Mouse (Mus musculus) adrenal gland, adult (tissue): ENCODE measurements around the gene Enpp1.

ENCODE experiments used
- DNase-seq, 2 experiments: peaks; one replicate each; pipeline ENCODE4 v3.0.0; 2022 to 2023; ENCODE audit warnings: low spot score in 1 of 2; ENCODE audit not compliant: inconsistent age in 2 of 2

The Enpp1 gene

GRCm38 (mm10) chr10:24598693-24599092 is 113.3 kb downstream of the Enpp1 start:
- DNase-seq, result no peak

GRCm38 (mm10) chr10:24597789-24598188 is 114.2 kb downstream of the Enpp1 start:
- DNase-seq, result no peak

GRCm38 (mm10) chr10:24596869-24597339 is 115.1 kb downstream of the Enpp1 start:
- DNase-seq, result no peak

GRCm38 (mm10) chr10:24596003-24596868 is 115.7 kb downstream of the Enpp1 start:
- DNase-seq, result peak in 1 of 2 experiments; percentile 59

- DNase-seq, result peak; percentile 67 to 87
Observed at GRCm38 (mm10) chr10:24595250-24596002, 116.5 kb downstream of the Enpp1 start, which contains the start of gene Ccn2. TSS of gene Ccn2 (plus strand) at chr10:24595442.

- DNase-seq, result no peak
Observed at GRCm38 (mm10) chr10:24593556-24593955, 118.4 kb downstream of the Enpp1 start.

- no peak for DNase-seq
Observed at GRCm38 (mm10) chr10:24592969-24593368, 119.0 kb downstream of the Enpp1 start.

- DNase-seq, result no peak
Observed at GRCm38 (mm10) chr10:24592318-24592717, 119.6 kb downstream of the Enpp1 start.

- no peak for DNase-seq
Observed at GRCm38 (mm10) chr10:24591741-24592140, 120.2 kb downstream of the Enpp1 start.

GRCm38 (mm10) chr10:24591136-24591535 is 120.8 kb downstream of the Enpp1 start:
- DNase-seq, result peak; percentile 74 to 92

GRCm38 (mm10) chr10:24590546-24590945 is 121.4 kb downstream of the Enpp1 start:
- DNase-seq, result no peak

- DNase-seq, result no peak
Observed at GRCm38 (mm10) chr10:24589238-24589637, 122.7 kb downstream of the Enpp1 start.

GRCm38 (mm10) chr10:24588824-24589223 is 123.1 kb downstream of the Enpp1 start:
- DNase-seq, result no peak
